Mouse (Mus musculus) heart, postnatal 25 days (tissue): Measurements from ENCODE around the gene Trp53. TPM values are rescaled to one million over a fixed set of nuclear protein-coding genes. Genes with fewer than 3 reads are reported as not detected.
"Not testable (repeated sequence)": the region's sequence is repeated elsewhere in the genome, so short reads cannot be mapped to it uniquely, and the experiment has no call there.

Experiments
- DNase-seq: peaks from one replicate; pipeline ENCODE4 v3.0.0; 2022; ENCODE audit warnings: low spot score
- intact Hi-C: fragments of 180-260 bp; cut with DNase I; formaldehyde crosslinking; loops from one replicate; pipeline ENCODE4 v1.15.1; 2025
- total RNA-seq, 2 experiments: library from RNA; stranded (reverse); gene quantifications; 2 replicates each; pipeline ENCODE4 v1.2.3; 2021

The Trp53 gene
- total RNA-seq: 10 to 100 TPM; 16.9 to 17.9 TPM

DNA sequence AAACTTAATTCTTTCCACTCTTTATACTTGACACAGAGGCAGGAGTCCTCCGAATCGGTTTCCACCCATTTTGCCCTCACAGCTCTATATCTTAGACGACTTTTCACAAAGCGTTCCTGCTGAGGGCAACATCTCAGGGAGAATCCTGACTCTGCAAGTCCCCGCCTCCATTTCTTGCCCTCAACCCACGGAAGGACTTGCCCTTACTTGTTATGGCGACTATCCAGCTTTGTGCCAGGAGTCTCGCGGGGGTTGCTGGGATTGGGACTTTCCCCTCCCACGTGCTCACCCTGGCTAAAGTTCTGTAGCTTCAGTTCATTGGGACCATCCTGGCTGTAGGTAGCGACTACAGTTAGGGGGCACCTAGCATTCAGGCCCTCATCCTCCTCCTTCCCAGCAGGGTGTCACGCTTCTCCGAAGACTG is at the start of gene Trp53, which contains the start of gene Wrap53:
Gene Trp53, plus strand, starts transcription at position 269 of the 424 bp plus-strand sequence.
Gene Wrap53, minus strand, starts transcription at position 165 of the 424 bp plus-strand sequence.
- peak; percentile 88 for DNase-seq
- intact Hi-C loops: loop anchor here (2.0 kb wide), 1 partner anchor 25 kb away; the partner anchor contains the start of gene Atp1b2

DNA sequence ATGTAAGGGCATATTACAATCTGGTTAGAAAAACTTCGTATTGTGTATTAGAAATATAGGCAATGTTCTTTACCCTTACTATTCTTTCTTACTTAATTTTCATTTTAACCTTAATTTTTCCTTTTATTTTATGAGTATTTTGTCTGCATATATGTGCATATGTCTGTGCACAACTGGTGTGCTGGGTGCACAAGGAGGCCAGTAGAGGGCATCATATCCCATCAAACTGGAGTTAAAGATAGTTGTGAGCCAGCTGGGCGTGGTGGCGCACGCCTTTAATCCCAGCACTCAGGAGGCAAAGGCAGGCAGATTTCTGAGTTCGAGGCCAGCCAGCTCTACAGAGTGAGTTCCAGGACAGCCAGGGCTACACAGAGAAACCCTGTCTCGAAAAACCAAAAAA is 49.4 kb upstream of the Trp53 start:
- intact Hi-C loops, DNase-seq: not testable (repeated sequence)

DNA sequence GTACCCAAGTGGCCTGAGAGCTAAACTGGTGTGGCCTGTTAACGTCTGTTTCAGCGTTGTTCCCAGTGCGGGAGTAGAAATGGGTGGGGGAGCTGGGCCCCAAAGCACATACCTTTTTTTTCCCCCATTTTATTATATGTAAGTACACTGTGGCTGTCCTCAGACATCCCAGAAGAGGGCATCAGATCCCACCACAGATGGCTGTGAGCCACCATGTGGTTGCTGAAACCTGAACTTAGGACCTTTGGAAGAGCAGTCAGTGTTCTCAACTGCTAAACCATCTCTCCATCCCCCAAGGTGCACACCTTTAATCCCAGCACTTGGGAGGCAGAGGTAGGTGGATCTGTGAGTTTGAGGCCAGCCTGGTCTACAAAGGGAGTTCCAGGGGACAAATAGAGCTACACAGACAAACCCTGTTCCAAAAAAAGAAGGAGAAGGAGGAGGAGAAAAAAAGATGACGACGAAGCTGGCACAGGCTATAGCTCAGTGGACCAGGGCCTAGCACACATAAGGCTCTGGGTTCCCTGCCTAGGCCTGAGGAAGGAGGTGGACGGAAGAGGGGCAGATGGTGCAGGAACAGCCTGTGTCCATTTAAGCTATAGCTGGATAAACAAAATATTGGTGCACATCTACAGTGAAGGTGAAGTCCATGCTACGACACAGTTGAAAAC is 47.5 kb upstream of the Trp53 start:
- intact Hi-C loops: no loop called here
- no peak for DNase-seq

DNA sequence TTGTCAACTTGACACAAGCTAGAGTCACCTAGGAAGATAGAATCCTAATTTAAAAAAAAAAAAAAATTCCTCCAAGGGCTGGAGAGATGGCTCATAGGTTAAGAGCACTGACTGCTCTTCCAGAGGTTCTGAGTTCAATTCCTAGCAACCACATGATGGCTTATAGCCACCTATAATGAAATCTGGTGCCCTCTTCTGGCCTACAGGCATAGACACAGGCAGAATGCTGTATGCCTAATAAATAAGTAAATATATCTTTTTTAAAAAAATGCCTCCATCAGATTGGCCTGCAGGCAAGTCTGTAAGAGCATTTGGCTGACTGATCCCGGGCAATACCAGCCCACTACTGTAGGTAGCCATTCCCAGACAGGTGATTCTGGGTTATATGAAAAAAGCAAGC is 45.2 kb upstream of the Trp53 start:
- intact Hi-C loops: no loop called here
- no peak for DNase-seq

DNA sequence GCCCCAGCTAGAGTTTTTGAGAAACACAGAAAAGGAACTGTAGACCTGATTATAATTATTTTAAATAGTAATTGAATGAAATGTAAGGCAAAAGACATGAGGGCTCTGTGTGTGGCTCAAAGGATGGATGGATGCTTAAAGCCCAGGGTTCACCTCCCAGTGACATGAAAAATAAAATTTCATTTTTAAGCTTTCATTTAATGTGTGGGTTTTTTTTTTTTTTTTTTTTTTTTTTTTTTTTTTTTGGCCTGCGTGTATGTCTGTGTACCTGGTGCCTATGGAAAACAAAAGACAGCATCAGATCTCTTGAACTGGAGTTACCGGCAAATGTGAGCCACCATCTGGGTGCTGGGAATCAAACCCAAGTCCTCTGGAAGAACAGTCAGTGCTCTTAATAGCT is 39.5 kb upstream of the Trp53 start:
- no peak for DNase-seq
- intact Hi-C loops: no loop called here

DNA sequence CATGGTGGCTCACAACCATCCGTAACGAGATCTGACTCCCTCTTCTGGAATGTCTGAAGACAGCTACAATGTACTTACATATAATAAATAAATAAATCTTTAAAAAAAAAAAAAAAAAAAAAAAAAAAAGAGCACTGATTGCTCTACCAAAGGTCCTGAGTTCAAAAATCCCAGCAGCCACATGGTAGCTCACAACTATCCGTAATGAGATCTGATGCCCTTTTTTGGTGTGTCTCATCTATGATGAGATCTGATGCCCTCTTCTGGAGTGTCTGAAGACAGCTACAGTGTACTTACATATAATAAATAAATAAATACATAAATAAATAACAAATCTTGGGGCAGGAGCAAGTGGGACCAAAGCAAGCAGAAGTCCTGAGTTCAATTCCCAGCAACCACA is 38.4 kb upstream of the Trp53 start:
- intact Hi-C loops, DNase-seq: not testable (repeated sequence)

DNA sequence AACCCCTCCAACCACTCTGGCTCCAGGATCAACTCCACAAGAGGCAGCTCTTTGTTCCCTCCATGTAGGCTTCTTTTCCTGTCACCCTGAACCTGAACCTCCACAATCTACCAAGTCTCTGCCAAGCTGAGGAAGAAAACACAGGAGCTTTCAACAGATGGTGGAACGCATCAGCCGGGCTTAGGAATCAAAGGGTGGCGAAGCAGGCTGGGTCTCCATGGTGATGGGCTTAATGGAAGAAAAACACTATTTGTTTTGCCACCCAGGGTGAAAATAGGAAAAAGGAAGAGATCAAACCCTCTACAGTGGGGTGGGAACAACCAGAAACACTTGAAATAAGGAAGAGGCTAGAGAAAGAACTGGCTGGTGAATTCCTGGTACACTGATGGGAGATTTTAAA is 36.6 kb upstream of the Trp53 start:
- DNase-seq: no peak
- intact Hi-C loops: no loop called here

DNA sequence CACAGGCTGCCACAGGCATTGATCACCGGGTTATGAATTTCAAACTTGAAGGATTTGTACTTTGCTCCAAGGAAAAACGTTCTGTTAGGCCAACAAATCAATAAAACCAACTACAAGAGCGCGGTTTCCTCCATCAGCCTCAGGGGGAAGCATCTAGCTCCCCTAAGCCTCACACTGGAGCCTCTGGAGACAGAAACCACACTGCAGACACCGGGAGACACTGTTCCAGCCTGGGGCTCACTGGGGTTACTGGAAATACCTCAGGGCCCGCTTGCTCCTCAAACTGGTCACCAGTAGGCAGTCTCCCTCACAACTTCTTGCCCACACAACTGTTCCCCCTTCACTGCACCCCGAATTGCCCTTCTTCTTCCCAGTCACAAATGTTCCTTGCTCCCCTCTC is 34.2 kb upstream of the Trp53 start:
- intact Hi-C loops: loop anchor here (2.0 kb wide), 1 partner anchor 67 kb away; no protein-coding TSS in a partner anchor
- DNase-seq: no peak

DNA sequence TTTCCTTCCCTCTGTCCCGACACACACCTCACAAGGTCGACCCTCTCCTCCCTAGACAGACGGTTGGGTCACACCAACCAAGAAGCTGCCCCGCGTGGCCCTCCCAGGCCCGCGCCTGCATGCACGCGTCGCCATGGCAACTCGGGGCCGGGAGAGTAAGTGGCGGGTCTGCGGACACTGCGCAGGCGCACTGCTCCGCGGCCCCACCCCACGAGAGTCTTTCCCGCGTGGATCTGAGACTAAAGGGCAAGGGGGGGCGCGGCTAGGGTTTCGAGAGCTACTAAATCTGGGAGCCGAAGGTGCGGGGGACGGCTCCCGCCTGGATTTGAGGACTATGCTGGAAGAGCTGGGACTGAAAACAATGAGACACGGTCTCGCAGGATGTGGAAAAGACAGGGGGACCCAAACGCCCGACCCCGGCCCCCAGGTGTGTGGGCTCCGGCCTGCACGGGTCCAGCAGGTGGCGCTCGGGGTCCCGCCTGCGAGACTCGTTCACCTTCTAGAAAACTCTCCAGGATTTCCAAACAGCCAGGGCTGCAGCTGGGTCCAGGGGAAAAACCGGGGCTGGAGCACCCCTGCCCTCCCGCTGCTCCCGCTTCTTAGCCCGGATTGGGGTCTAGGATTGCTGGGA is 33.6 kb upstream of the Trp53 start:
- peak; percentile 45 for DNase-seq
- intact Hi-C loops: loop anchor here (2.0 kb wide), 1 partner anchor 66 kb away; no protein-coding TSS in a partner anchor

DNA sequence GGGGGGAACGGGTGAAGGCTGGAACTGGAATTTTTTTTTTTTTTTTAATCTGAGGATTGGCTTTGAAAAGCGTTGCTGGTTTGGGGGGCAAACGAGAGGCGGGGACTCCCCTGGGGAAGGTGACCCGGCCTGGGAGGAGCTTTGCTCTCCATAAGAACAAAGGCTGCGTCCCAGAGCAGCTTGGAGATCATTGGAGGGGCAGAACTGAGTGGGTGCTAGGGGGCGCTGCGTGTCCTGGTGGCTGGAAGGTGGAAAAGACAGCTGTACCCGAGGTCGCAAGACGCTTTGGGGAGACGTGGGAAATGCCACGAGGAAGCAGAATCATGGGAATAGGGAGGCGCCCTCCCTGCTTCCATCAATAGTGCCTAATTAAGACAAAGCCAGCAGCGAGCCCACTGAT is 33.1 kb upstream of the Trp53 start:
- DNase-seq: no peak
- intact Hi-C loops: loop anchor here (2.0 kb wide), 1 partner anchor 66 kb away; no protein-coding TSS in a partner anchor

DNA sequence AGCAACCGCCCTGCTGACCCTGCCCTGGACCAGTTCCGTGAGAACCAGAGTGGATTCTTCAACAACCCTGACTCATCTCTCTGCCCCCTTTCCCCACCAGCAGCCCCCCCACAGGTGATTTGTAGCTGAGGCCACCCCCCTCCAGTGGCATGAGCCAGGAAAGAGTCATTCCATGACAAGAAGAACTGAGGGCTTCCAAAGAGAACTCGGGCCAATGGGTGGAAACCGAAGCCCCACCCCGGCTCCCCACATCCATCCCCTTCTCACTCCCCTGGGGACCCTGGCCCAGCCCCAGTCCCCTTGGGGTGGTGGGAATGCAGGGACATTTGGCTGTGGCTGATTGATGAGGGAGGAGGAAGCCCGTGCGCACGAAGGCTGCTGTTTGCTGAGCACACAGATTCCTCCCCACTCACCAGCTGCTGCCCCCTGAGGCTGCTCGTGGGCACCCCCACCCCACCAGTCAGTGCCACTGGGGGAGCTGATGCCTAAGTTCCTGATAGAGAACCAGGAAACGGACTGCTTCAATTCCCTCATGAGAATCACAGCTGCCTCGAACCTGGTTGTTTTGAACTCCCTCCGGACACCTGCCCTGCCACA is 31.0 kb upstream of the Trp53 start, which contains the start of gene Dnah2:
Gene Dnah2, minus strand, starts transcription at position 51 of the 597 bp plus-strand sequence.
- intact Hi-C loops: loop anchor here (2.0 kb wide), 1 partner anchor 28 kb away; no protein-coding TSS in a partner anchor
- DNase-seq: no peak

DNA sequence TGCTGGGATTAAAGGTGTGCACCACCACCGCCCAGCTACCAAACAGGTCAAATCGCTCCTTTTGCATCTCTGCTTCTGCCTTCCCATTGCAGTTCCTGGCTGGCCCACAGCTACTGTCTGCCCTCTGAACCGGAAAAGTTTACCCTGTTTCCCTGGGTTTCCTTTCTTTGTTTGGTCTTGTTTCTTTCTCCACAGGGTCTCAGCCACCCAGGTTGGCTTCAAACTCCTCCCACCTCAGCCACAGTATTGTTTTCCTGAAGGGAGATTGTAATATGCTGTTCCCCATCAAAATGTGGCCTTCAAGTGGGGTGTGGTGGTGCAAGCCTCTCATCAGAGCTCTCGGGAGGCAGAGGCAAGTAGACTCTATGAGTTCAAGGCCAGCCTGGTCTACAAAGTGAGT is 28.8 kb upstream of the Trp53 start:
- intact Hi-C loops: no loop called here
- DNase-seq: no peak

DNA sequence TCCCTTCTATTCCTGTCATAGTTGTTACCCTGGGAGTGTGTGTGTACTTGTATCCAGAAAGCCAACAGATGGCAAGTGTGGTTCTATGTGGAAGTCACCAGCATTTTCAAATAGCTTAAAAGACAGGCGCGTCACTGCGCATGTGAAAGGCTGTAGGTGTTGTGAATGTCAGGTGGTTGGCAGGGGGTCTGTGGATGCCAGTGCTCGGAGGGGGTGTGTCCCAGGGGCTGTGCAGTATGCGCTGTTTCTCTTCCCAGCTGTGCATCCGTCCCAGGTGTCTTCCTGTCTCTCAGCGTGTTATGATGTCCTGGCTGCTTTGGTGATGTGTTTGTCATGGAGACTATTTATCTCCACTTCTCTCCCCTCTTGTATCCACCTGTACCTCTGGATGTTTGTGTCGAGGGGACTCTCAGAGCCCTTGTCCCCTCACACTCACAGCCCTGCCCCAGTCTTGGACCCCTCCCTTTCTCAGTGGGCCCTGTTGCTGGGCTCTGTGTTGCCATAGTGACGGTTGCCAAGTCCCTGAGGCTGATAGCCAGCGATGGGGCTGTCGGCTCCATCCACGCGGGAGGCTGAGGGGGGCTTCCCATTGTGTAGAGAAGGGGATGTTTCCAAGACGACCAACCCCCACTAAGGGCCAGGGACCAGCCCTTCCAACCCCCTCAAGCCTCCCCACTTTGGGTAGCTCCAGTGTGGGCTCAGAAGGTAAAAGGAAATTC is 27.4 kb upstream of the Trp53 start:
- DNase-seq: no peak
- intact Hi-C loops: no loop called here

DNA sequence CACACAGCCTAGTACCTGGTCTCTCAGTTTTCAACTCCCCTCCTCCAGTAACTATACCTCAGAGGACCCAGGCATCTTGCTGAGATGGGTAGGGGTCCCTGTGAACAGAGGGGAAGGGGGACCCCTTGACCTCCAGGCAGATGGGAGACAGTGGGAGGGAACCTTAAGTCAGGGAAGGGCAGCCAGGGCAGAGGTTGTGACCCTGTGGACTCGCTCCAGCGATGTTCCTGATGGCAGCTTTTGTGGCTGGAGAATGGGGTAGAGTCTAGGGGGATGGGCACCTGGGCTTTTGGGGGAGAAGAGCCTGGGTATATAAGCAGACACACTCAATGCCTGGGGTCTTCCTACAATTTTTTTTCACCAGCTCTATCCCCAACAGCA is 26.8 kb upstream of the Trp53 start:
- DNase-seq: no peak
- intact Hi-C loops: no loop called here

DNA sequence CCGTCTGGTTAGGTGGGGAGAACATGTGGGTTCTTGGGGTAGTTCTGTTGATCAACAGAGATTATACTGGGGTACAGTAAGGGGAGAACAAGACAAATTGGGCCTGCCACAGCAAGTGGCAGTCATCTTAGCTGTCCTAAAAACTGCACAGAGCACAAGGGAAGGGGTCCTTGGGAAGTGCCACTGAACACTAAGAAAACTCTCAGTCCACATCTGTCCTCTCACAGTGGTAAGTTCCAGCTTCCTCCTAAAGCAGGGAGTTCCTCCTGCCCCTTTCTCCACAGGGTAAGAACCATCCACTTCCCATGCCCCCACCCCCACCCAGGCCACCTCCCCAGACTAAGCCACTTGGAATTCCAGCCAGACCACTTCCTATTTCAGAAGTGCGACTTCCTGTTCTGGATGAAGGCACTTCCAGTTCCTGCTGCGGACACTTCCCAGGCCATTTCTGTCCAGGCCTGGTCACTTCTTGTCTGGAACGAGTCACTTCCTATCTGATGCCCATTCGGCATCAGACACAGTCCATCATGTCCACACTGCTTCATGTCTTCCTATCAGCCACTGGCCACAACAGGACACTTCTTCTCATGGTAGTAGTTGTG is 25.5 kb upstream of the Trp53 start:
- intact Hi-C loops: no loop called here

DNA sequence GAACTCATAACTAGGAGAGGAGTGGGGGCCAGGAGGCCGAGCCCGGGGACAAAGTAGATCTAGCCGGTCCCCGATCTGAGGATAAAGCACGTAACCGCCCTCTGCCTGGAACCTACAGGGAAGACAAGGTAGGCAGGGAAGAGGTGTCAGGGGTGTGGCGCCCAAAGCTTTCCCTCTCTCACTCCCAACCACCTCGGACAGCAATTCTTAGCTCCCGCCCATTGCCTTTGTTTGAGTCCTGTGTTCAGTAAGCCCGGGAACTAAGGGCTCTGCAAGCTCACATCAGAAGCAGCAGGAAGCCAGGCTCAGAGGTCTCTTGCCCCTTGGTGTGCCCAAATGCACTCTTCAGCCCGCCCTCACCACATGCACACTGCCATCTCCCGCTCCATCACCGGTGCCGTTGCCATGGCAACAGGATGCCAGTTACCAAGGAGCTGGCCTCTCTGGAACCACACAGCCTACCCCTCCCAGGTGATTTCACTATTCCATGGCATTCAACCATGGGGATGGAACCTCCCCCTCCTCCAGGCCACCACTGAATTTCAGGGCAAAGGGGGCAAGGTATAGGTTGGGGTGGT is 22.7 kb upstream of the Trp53 start:
- intact Hi-C loops: no loop called here

More for the DNA sequence above, 25.5 kb upstream of the Trp53 start:
- DNase-seq: no peak

DNA sequence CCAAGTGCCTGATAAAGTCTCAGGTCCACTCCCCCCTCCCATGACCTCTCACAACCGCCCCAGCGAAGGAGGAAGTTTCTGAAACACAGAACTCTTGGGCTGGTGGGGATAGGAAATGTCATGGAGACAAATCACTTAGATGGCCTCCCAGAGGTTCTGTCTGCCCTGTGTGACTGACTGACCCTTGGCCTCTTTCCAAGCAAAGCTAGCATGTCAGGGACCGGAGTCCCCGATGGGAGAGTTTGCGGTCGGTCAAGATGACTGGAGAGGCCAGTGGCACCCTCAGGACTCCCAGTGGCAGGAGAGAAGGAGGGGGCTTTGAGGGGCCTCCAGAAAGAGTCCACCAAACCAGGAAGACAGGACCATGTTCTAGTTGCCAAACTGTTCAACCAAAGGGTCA is 21.4 kb upstream of the Trp53 start:
- DNase-seq: no peak

More for the DNA sequence above, 22.7 kb upstream of the Trp53 start:
- no peak for DNase-seq

DNA sequence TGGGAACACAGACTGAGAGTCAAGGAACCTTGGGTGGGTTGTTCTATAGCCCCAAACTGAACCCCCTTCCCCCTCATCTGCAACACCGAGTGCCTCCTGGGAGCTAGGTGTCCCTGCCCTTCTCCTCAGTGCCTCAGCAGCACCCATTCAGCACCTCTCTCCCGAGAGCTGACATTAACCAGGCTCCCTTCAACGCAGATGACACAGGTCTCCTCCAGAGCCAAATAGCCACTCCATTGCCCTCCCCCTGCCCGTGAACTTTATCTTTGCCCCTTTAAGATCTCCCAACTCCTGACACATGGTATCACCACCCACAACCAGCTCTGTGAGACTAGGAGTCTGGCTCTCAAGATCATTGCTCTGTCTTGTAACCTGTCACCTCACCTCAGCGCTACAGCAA is 21.0 kb upstream of the Trp53 start:
- DNase-seq: no peak
- intact Hi-C loops: no loop called here

More for the DNA sequence above, 21.4 kb upstream of the Trp53 start:
- intact Hi-C loops: no loop called here
